Mouse (Mus musculus) kidney, postnatal 36 days (tissue): ENCODE measurements at regions not wholly inside any gene's neighbourhood (a gene's known extent, or its start where the extent isn't known, plus 50 kb on each side); places are given as distances from the start of the nearest gene placed in this dataset.

Source experiments
- DNase-seq, 2 experiments: peaks; one replicate each; pipeline ENCODE4 v3.0.0; 2021 to 2022; ENCODE audit warnings: mixed read lengths in 2 of 2

DNA sequence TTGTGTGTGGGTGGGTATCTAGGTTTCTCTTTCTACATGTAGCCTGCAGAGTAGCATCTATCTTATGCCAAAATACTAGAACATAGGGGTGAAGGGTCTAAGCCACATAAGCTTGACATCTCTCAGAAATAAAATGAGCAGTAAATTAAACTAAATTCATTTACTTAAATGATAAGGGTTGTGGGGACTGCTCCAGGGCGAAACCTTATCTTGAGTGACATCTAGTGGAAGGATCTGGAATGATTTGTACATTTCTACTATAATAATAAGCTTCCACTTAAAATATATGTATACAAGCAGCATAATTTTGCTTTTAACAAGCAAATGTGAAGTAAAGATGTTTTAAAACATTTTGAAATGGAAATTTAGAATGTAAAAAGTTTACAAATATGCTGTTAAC is 271.4 kb downstream of the Vgll3 start:
- no peak for DNase-seq

DNA sequence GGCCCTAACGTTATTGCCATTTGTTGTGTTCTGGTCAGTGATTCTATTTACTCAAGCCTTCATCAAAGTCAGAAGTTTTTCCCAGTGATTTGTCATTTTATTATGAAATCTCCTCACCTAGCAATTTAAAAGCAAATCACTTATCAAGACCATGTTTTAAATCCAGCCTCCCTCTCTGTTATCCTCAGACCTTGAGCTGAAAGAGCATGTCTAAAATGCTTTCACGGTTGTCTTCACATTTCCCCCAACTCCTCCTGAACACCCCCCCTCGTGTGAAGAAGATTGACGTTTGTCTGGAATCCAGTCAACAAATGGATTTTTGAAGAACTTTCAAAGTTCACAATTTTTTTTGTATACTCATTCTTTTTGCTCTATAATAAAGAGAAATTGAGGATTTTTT is 277.7 kb downstream of the Vgll3 start:
- no peak for DNase-seq

- DNase-seq = no peak
Measured at GRCm38 (mm10) chr16:66095682-66096081, 280.6 kb downstream of the Vgll3 start.

GRCm38 (mm10) chr16:66117930-66118329 is 302.9 kb downstream of the Vgll3 start:
- no peak for DNase-seq

DNA sequence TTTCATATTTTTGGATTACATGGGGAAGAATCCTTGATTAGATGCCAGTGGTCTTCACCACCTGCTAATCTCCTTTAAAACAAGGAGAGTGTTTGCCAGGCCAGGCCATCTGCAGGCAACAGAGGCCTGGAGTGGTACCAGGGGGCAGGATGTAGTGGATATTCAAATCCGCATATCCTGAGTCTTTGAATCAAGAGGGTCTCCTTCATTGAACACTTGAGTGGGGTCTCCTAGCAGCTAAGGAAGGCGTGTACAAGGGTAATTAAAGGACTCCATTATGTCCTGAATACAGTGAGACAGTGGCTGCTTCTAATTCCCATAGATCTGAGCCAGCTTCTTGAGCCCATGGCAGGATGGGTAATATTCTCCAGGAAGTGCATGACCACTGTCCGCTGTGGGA is 322.7 kb downstream of the Vgll3 start:
- no peak for DNase-seq

- DNase-seq = no peak
Measured at GRCm38 (mm10) chr16:66144765-66145164, 329.7 kb downstream of the Vgll3 start.

GRCm38 (mm10) chr16:66145280-66145679 is 330.2 kb downstream of the Vgll3 start:
- no peak for DNase-seq

GRCm38 (mm10) chr16:66168289-66168688 is 353.2 kb downstream of the Vgll3 start:
- no peak for DNase-seq

DNA sequence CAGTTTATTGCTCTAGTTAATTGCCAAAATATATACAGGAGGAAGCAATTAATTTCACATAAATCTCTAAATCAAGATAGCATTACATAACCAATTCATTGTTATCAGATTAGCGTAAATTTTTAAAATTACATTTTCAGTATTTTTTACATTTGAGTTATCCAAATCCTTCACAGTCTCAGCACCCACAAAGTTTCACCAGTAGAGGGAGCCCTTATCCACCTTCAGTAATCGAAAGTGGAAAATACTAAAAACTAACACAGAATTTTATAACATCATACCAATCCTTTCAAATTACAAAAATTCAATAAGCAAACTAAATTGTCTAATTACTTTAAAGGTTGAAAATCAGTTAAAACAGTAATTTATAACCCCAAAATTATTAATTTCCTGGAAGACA is 375.7 kb downstream of the Vgll3 start:
- peak; percentile 4 to 45 for DNase-seq

DNA sequence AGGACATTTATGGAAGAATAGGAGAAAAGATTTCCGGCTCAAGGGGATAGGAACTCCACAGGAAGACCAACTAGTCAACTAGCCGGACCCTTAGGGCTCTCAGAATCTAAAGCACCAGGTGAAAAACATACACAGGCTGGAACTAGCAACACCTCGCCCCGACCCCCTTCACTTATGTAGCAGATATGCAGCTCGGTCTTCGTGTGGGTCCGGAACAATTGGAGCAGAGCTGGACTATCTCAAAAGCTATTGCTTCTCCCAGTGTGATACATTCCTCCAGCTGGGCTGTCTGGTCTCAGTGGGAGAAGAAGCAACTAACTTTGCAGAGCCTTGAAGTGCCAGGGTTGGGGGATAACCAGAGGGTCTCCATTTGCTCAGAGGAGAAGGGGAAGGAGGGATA is 386.3 kb downstream of the Vgll3 start:
- no peak for DNase-seq
